Mouse (Mus musculus) hindlimb bud, embryonic 11.5 days (tissue): ENCODE results near the gene Mta1.

Experiments used
- DNase-seq: peaks from one replicate; pipeline ENCODE4 v3.0.0-alpha.2; 2012; ENCODE audit warnings: low read depth, low spot score; ENCODE audit errors: extremely low spot score

The Mta1 gene

DNA sequence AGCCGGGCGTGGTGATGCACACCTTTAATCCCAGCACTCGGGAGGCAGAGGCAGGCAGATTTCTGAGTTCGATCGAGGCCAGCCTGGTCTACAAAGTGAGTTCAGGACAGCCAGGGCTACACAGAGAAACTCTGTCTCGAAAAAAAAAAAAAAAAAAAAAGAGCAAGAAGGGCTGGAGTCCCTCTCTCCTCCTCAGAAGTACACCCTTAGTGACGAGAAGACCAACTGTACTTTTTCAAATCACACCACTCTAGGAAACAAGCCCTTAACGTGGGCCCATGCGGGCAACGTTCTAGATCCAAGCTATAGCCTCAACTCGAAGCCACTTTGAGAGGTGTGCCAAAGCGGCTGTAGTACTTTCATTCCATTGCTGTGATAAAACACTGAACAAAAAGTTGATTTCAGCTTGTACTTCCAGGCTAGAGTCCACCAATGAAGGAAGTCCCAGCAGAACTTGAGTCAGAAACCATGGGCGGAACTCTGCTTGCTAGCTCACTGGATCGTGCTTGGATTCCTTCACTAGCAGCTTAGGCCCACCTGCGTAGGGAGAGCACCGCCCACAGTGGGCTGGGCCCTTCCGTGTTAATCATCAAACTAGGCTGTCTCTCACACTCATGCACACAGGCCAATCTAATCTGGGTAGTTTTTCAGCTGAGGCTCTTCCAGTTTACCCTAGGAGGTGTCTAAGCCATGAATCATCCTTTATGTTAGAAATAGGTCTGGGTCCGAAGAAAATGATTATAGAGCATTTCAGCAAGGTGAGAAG, 79.1 kb downstream of the Mta1 start:
- no peak for DNase-seq

DNA sequence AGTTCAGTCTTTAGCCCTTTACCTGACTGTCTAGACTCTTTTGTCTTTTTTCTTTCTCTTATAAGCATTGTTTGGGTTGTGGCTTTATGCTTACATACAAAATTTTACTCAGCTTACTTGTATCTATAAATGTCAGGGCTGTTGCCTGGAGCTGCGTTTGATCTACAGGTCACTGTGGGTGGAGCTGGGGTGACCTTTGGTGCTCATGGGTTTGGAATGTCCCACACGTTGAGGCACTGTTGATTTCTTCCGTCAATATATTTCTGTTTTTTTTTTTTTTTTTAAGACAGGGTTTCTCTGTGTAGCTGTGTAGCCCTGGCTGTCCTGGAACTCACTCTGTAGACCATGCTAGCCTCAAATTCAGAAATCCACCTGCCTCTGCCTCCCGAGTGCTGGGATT, 82.9 kb downstream of the Mta1 start:
- DNase-seq, result no peak

DNA sequence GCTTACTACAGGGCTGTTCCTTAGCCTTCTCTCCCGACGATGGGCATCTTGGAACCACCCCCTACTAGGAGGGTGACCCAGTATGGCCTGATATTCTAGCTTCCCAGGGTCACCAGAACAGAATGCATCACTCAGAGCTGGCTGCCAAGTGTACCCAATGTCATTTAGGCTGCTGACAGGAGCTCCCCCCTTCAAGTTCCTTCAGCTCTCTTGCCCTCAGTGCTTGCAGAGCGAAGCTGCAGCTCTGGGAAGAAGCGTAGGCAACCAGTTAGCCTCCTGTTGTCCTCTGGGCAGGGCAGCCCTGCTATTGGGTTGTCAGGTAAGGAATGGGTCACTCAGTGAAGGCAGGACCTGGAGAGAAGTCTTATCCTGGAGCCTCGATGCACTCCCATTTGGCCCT, 86.9 kb downstream of the Mta1 start:
- DNase-seq, result no peak

GRCm38 (mm10) chr12:113185442-113186291, 87.6 kb downstream of the Mta1 start, which contains the start of gene Tmem121:
Gene Tmem121 (plus strand): TSS chr12:113185930.
- no peak for DNase-seq

DNA sequence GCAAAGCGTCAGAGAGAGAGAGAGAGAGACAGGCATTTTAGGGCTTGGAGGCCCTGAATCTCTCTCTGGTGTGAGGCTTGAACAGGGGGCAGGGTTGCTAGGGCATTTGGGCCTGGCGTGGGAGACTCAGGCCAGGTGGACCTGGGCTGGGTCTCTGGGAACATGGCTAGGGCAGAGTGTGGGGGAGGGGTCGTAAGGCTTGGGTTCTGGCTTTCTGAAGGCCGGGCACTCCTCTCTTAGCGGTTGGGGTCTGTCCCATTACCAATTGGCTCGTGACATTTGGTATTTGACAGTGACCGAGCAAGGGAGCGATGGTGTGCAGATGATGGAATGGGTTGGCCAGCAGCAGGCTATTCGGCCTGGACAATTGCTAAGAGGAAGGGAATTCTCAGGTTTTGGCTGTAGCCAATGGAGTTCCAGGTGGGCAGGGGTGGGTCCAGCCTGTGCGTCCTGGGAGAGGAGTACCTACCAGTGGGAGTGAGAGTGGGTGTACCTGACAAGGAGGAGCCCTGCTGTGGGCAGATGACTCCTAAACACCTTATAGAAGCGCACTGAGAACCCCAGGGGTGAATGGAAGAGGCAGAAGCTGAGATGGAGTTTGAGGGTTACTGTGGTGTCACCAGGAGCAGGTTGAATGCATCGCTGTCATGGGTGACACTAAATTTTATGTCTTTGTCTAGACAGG, 88.4 kb downstream of the Mta1 start:
- DNase-seq, result no peak
